Mouse (Mus musculus): ENCODE measurements around the gene Cdhr2. TPM values are rescaled to one million over a fixed set of nuclear protein-coding genes. Genes with fewer than 3 reads are reported as not detected.

The Cdhr2 gene
- polyA plus RNA-seq (2012; rRNA removed): 295 and 365 TPM in 2 replicates

DNA sequence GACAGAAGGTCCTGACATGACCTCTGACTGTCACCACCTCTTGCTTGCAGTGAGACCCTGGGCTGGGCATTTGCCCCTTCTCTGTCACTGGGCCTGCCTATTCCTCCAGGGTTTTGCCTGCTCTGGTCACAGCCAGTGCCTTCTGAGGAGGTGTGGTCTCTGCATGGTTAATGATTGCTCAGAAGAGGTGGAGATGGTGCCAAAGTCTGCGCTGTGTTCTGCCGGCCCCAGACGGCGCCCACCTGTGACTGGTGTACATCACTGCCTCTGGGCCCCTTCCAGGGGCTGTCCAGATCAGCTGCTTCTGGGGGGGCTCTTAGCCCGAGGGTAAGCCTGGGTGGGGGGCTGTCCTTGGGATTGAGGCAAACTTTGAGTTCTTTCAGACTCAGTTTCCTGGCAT is at the start of gene Cdhr2:
TSS of gene Cdhr2 (plus strand) at position 219 of the 400 bp plus-strand sequence.

GRCm38 (mm10) chr13:54693558-54694347 is 7.5 kb upstream of the Cdhr2 start, which contains the start of gene Rnf44:
Gene Rnf44 (minus strand): TSS chr13:54693907.

DNA sequence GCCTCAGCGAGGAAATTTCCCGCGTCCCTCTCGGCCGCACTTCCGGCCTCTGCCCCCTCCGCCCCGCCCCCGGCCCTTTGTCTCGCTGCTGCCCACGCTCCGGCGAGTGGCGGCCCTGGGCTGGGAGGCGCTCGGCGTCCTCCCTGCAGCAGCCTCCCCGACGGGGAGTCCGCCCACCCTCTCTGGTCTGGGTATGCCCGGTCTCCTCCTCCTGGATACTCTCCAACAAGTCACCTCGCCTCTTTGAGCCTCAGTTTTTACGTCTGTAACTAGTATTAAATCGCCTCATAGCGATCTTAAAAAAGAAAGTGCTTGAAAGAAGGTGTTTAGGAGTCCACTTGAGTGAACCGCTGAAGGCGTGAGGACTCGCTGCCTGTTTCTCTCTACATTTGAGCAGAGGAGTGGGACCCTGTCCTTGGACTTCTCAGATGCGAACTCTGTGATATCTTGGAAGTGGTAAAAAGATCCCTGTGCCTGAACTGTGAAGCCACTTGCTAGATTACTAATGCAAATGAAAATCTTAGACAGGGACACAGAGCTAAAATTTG is 48.7 kb downstream of the Cdhr2 start, which contains the start of gene Gprin1:
TSS of gene Gprin1 (minus strand) at position 11 of the 548 bp plus-strand sequence.

GRCm38 (mm10) chr13:54766192-54766768 is 65.0 kb downstream of the Cdhr2 start, which contains the start of gene Sncb:
Gene Sncb (minus strand): TSS chr13:54766595.

GRCm38 (mm10) chr13:54783698-54784097 is 82.4 kb downstream of the Cdhr2 start, which contains the start of gene Eif4e1b:
Gene Eif4e1b (plus strand): TSS chr13:54783998.

Other genes with a start within 250 kb of the Cdhr2 start
- gene Thoc3, start 232.6 kb upstream of the Cdhr2 start, polyA plus RNA-seq (2012; rRNA removed): 30.3 and 38.6 TPM in 2 replicates
- gene Simc1, start 197.7 kb upstream of the Cdhr2 start, polyA plus RNA-seq (2012; rRNA removed): 2.8 and 4.6 TPM in 2 replicates
- 143 and 174 TPM in 2 replicates for gene 4833439L19Rik, start 136.0 kb upstream of the Cdhr2 start, polyA plus RNA-seq (2012; rRNA removed)
- gene Arl10, start 126.4 kb upstream of the Cdhr2 start, polyA plus RNA-seq (2012; rRNA removed): 29.1 and 31.1 TPM in 2 replicates
- 6.7 and 9.2 TPM in 2 replicates for gene Nop16, start 111.4 kb upstream of the Cdhr2 start, polyA plus RNA-seq (2012; rRNA removed)
- 270 and 271 TPM in 2 replicates for gene Higd2a, start 111.3 kb upstream of the Cdhr2 start, polyA plus RNA-seq (2012; rRNA removed)
- gene Cltb, start 90.1 kb upstream of the Cdhr2 start, polyA plus RNA-seq (2012; rRNA removed): 124 and 148 TPM in 2 replicates
- 18.1 and 20.7 TPM in 2 replicates for gene Faf2, start 79.7 kb upstream of the Cdhr2 start, polyA plus RNA-seq (2012; rRNA removed)
- 362 and 376 TPM in 2 replicates for gene Rnf44, start 7.6 kb upstream of the Cdhr2 start, polyA plus RNA-seq (2012; rRNA removed)
- gene Gprin1, start 48.4 kb downstream of the Cdhr2 start, polyA plus RNA-seq (2012; rRNA removed): 0.62 and 0.85 TPM in 2 replicates
- 1.9 and 2.4 TPM in 2 replicates for gene Sncb, start 65.1 kb downstream of the Cdhr2 start, polyA plus RNA-seq (2012; rRNA removed)
- gene Eif4e1b, start 82.5 kb downstream of the Cdhr2 start, polyA plus RNA-seq (2012; rRNA removed): not detected in 2 replicates
- gene Tspan17, start 87.9 kb downstream of the Cdhr2 start, polyA plus RNA-seq (2012; rRNA removed): 12.3 and 22.9 TPM in 2 replicates
- 6.4 and 7.5 TPM in 2 replicates for gene Unc5a, start 247.9 kb downstream of the Cdhr2 start, polyA plus RNA-seq (2012; rRNA removed)

Data from colon, adult 2 months (tissue).